Mouse (Mus musculus) lung, postnatal 14 days (tissue): ENCODE results near the gene Calcoco2.

Source experiments
- DNase-seq: peaks from one replicate; pipeline ENCODE4 v3.0.0; 2021

Calcoco2 gene

GRCm38 (mm10) chr11:96076221-96077105, 35.3 kb downstream of the Calcoco2 start:
- no peak for DNase-seq

DNA sequence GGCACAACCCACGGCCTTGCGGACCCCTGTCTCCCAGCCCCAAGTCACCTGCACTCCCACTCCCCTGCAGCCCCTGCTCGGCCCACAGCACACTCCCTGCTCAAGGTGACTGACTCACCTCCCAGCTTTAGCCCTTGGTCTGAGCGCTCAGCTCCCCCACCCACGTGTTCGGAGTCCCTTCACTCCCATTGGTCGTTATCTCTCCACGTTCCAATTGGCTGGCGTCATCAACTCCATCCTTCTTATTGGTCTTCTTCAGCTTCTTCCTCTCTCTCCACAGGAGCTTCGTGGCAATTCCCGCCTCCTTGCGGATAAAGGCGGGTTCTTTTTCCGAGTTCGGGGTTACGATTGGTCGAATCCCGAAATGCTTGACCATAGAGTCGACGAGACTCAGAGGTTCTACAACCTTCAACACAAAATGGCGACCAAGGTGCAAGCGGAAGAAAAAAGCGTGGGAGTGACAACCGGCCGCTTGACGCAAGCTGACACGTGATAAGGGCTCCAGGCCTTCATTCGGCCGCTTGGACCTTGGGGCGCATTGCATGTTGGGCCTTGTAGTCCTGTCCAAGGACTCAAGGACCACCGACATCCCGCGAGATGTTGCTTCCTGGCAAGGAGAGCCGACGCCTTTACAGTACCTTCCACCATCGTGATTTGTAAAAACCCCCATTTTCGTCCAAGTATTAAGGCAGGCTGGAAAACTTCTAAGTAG, 36.1 kb downstream of the Calcoco2 start, which contains the start of gene Atp5g1:
Atp5g1 (minus strand) TSS at position 162 of the 712 bp plus-strand sequence.
- peak; percentile 97 for DNase-seq

GRCm38 (mm10) chr11:96075177-96075508, 36.6 kb downstream of the Calcoco2 start:
- peak; percentile 7 for DNase-seq

- no peak for DNase-seq
Observed at GRCm38 (mm10) chr11:96074351-96075176, 37.2 kb downstream of the Calcoco2 start.

DNA sequence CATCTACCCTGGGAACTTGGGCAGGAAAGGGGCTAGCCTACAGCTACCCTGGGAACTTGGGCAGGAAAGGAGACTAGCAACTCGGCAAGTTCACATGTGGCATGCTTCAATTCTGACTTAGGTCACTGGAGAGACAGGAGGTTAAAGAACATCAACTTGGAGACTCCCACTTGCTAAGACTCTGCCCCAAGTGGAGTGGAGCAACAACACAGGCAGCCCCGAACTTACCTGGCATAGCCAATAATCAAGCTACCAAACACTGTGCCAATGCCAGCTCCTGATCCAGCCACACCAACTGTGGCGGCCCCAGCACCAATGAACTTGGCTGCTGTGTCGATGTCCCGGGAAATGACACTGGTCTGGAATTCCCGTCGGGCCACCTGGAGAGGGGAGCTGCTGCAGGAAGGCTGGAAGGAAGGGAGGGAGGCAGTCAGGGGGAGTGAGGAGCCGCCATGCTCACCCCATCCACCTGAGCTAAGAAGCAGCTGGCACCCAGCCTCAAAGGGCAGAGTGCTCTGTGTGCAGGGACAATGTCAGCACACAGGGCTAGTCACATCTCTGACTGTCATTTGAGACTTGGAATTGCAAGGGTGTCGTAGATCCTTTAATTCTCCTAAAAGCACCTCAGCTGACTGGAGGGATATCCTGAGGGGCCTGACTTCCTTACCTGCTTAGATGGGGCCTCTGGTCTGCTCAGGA, 38.3 kb downstream of the Calcoco2 start:
- no peak for DNase-seq

- DNase-seq, result no peak
Observed at GRCm38 (mm10) chr11:96071013-96071412, 40.8 kb downstream of the Calcoco2 start.

DNA sequence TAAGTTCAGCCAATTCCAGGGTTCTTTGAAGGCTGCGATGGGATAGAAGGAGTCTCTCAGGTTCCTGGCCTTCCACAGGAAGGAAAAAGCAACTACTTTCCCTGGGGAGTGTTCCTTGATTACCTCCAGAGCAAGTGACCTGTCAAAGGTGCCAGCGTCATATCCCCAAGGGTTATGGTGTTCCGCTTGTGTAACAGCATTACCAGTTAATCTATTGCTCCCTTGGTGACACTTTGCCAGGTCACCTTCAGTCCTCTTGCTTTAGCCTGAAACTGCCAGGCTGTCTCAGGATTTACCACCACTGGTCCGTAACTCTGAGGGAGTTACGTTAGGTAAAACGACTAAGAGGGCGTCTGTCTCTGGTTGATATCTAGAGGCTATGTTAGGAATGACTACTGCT, 41.4 kb downstream of the Calcoco2 start:
- DNase-seq, result no peak

- DNase-seq, result no peak
Observed at GRCm38 (mm10) chr11:96068231-96068630, 43.5 kb downstream of the Calcoco2 start.

- peak; percentile 98 for DNase-seq
Observed at GRCm38 (mm10) chr11:96065215-96065911, 46.4 kb downstream of the Calcoco2 start, which contains the start of gene Ube2z. Gene Ube2z (minus strand): TSS chr11:96065388.

DNA sequence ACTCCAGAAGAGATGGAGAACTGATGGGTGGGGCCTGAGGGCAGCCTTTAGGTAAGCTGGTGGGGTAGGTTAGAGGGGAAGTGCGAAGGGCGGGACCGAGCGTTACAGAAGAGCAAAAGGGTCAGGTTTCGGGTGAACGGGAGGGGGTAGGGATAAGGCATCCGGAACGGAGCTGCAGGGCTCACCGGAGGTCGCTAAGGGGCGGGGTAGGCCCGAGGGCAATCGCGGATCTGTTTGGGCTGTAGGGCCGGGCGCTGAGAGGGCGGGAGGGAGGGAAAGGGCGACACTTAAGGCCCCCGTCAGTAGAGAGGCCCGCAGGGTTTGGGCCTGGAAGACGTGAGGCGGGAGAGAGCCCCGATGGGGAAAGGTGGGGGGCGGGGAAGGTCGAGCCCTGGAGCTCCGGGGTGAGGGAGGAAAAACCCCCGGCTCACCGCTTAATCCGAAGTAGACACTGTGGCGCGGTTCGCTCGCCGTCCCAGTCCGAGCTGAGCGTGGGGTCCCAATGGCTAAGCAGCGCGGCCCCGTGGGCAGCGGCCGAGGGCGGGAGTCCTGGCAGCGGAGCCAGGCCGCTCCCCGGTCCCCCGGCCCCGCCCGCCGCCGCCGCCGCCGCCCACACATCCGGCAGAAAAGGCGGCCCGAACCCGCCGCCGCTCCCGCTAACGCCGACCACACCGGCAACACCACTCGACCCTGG, 47.1 kb downstream of the Calcoco2 start:
- DNase-seq, result peak; percentile 19

DNA sequence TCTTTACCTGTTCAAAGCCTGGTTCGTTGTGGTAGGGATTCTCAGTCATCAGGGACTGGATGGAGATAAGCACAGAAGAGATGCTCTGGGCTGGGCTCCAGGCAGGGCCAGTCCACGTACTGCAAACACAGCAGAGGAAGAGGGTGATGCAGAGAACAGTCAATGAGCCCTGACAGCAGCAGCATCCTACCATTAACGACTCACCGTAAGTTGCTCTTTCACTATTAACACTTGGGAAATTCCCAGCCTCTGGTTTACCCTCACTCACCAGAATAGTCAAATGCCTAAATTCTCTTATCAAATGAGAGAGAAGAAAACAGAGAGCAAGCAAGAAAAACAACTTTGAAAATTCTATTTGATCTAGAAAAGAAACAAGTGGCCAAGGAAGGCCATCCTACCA, 53.5 kb downstream of the Calcoco2 start:
- no peak for DNase-seq

- DNase-seq, result no peak
Observed at GRCm38 (mm10) chr11:96050854-96051253, 60.9 kb downstream of the Calcoco2 start.

GRCm38 (mm10) chr11:96049939-96050338, 61.8 kb downstream of the Calcoco2 start:
- DNase-seq, result no peak
